Mouse (Mus musculus): ENCODE measurements around the gene Akap13. TPM values are rescaled to one million over a fixed set of nuclear protein-coding genes. Genes with fewer than 3 reads are reported as not detected.
"Not testable (repeated sequence)": the region's sequence is repeated elsewhere in the genome, so short reads cannot be mapped to it uniquely, and the experiment has no call there.

Akap13 gene
- polyA plus RNA-seq, 1 experiment: 51.8 TPM

GRCm38 (mm10) chr7:75729652-75730051 lies 274.3 kb downstream of the Akap13 start:
- no peaks in the 10 kb centered on the region for H3K4me1 ChIP-seq (ENCODE audit: control insufficient read depth, insufficient read depth, low read length)
- H3K4me3 ChIP-seq (ENCODE audit: insufficient read depth, low read length): no peak overlapping the region
- no peak overlapping the region for H3K27ac ChIP-seq (ENCODE audit: insufficient read depth, low read length)
- TF ChIP-seq POLR2A (IDR thresholded peaks at IDR 0.05; ENCODE audit: low read depth, low read length): no peak
- TF ChIP-seq CTCF (IDR thresholded peaks at IDR 0.05; ENCODE audit: borderline replicate concordance, insufficient read depth, low read length): no peak

- H3K27ac ChIP-seq (ENCODE audit: insufficient read depth, low read length): no peak overlapping the region
- no peaks in the 10 kb centered on the region for H3K4me1 ChIP-seq (ENCODE audit: control insufficient read depth, insufficient read depth, low read length)
- no peak overlapping the region for H3K4me3 ChIP-seq (ENCODE audit: insufficient read depth, low read length)
- TF ChIP-seq POLR2A (IDR thresholded peaks at IDR 0.05; ENCODE audit: low read depth, low read length): no peak
These were observed 274.9 kb downstream of the Akap13 start for GRCm38 (mm10) chr7:75730216-75730615.

- TF ChIP-seq POLR2A (IDR thresholded peaks at IDR 0.05; ENCODE audit: low read depth, low read length) (no peak), CTCF (IDR thresholded peaks at IDR 0.05; ENCODE audit: borderline replicate concordance, insufficient read depth, low read length) (no peak)
- Histone ChIP-seq H3K27ac (ENCODE audit: insufficient read depth, low read length) (no peak overlapping the region), H3K4me1 (ENCODE audit: control insufficient read depth, insufficient read depth, low read length) (no peaks in the 10 kb centered on the region), H3K4me3 (ENCODE audit: insufficient read depth, low read length) (no peak overlapping the region)
These were observed 276.6 kb downstream of the Akap13 start for GRCm38 (mm10) chr7:75731951-75732350.

- no peak for TF ChIP-seq CTCF (IDR thresholded peaks at IDR 0.05; ENCODE audit: borderline replicate concordance, insufficient read depth, low read length)
- TF ChIP-seq POLR2A (IDR thresholded peaks at IDR 0.05; ENCODE audit: low read depth, low read length): no peak
- H3K4me3 ChIP-seq (ENCODE audit: insufficient read depth, low read length): no peak overlapping the region
- no peaks in the 10 kb centered on the region for H3K4me1 ChIP-seq (ENCODE audit: control insufficient read depth, insufficient read depth, low read length)
- H3K27ac ChIP-seq (ENCODE audit: insufficient read depth, low read length): no peak overlapping the region
These were observed 277.8 kb downstream of the Akap13 start for GRCm38 (mm10) chr7:75733166-75733565.

- Histone ChIP-seq H3K4me3 (ENCODE audit: insufficient read depth, low read length) (no peak overlapping the region), H3K27ac (ENCODE audit: insufficient read depth, low read length) (no peak overlapping the region), H3K4me1 (ENCODE audit: control insufficient read depth, insufficient read depth, low read length) (no peaks in the 10 kb centered on the region)
- TF ChIP-seq POLR2A (IDR thresholded peaks at IDR 0.05; ENCODE audit: low read depth, low read length) (no peak), CTCF (IDR thresholded peaks at IDR 0.05; ENCODE audit: borderline replicate concordance, insufficient read depth, low read length) (peak; percentile 92)
These were observed 283.9 kb downstream of the Akap13 start for GRCm38 (mm10) chr7:75739075-75739725.

GRCm38 (mm10) chr7:75744528-75744927 lies 289.2 kb downstream of the Akap13 start:
- Histone ChIP-seq H3K27ac (ENCODE audit: insufficient read depth, low read length) (no peak overlapping the region), H3K4me1 (ENCODE audit: control insufficient read depth, insufficient read depth, low read length) (no peaks in the 10 kb centered on the region), H3K4me3 (ENCODE audit: insufficient read depth, low read length) (no peak overlapping the region)
- no peak for TF ChIP-seq CTCF (IDR thresholded peaks at IDR 0.05; ENCODE audit: borderline replicate concordance, insufficient read depth, low read length)
- TF ChIP-seq POLR2A (IDR thresholded peaks at IDR 0.05; ENCODE audit: low read depth, low read length): no peak

GRCm38 (mm10) chr7:75744978-75745638 lies 289.8 kb downstream of the Akap13 start:
- Histone ChIP-seq H3K27ac (ENCODE audit: insufficient read depth, low read length) (no peak overlapping the region), H3K4me3 (ENCODE audit: insufficient read depth, low read length) (no peak overlapping the region), H3K4me1 (ENCODE audit: control insufficient read depth, insufficient read depth, low read length) (no peaks in the 10 kb centered on the region)
- no peak for TF ChIP-seq POLR2A (IDR thresholded peaks at IDR 0.05; ENCODE audit: low read depth, low read length)
- TF ChIP-seq CTCF (IDR thresholded peaks at IDR 0.05; ENCODE audit: borderline replicate concordance, insufficient read depth, low read length): no peak

- not testable (repeated sequence) for H3K4me1 ChIP-seq (ENCODE audit: control insufficient read depth, insufficient read depth, low read length); H3K27ac ChIP-seq (ENCODE audit: insufficient read depth, low read length); H3K4me3 ChIP-seq (ENCODE audit: insufficient read depth, low read length)
These were observed 290.6 kb downstream of the Akap13 start for GRCm38 (mm10) chr7:75745969-75746368.

- no peak overlapping the region for H3K27ac ChIP-seq (ENCODE audit: insufficient read depth, low read length)
- H3K4me3 ChIP-seq (ENCODE audit: insufficient read depth, low read length): no peak overlapping the region
- no peaks in the 10 kb centered on the region for H3K4me1 ChIP-seq (ENCODE audit: control insufficient read depth, insufficient read depth, low read length)
- TF ChIP-seq CTCF (IDR thresholded peaks at IDR 0.05; ENCODE audit: borderline replicate concordance, insufficient read depth, low read length) (no peak), POLR2A (IDR thresholded peaks at IDR 0.05; ENCODE audit: low read depth, low read length) (no peak)
These were observed 295.2 kb downstream of the Akap13 start for GRCm38 (mm10) chr7:75750581-75750980.

GRCm38 (mm10) chr7:75751161-75751803 lies 295.9 kb downstream of the Akap13 start:
- no peak overlapping the region for H3K27ac ChIP-seq (ENCODE audit: insufficient read depth, low read length)
- H3K4me3 ChIP-seq (ENCODE audit: insufficient read depth, low read length): no peak overlapping the region
- no peaks in the 10 kb centered on the region for H3K4me1 ChIP-seq (ENCODE audit: control insufficient read depth, insufficient read depth, low read length)
- TF ChIP-seq POLR2A (IDR thresholded peaks at IDR 0.05; ENCODE audit: low read depth, low read length): no peak
- no peak for TF ChIP-seq CTCF (IDR thresholded peaks at IDR 0.05; ENCODE audit: borderline replicate concordance, insufficient read depth, low read length)
